Mouse (Mus musculus) E14TG2a.4 (cell line): ENCODE measurements around the gene Nlrp6.

Source experiments
- CTCF ChIP-seq: conservative IDR thresholded peaks from 2 replicates; pipeline ENCODE4 v1.5.1; 2014; ENCODE audit warnings: low read length
- POU5F1 ChIP-seq: IDR thresholded peaks from 2 replicates; pipeline ENCODE4 v1.6.1; 2014; ENCODE audit warnings: low read length, borderline replicate concordance

DNA sequence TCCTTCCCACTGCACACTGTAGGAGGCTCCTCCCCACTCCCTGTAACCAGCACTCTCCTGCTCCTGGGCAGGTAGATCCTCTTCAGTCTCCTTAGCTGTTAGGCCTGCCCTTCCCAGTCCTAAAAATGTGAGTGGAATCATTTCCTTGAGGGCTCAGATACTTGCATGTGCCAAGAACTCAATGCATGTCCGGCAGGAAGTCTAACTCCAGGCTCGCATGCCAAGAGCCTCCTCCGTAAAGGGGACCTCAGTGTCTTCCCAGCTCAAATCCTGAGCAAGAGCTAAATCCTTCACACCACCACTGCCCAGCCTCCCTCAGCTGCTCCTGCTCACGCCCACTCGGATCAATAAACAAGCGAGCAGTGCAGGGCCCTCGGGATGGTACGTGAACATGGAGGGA, 30.3 kb downstream of the Nlrp6 start:
- TF ChIP-seq CTCF (no peak), POU5F1 (no peak)
